Mouse (Mus musculus): ENCODE results near the gene Vmn2r115. TPM values are rescaled to one million over a fixed set of nuclear protein-coding genes. Genes with fewer than 3 reads are reported as not detected.
"Not testable (repeated sequence)": the region's sequence is repeated elsewhere in the genome, so short reads cannot be mapped to it uniquely, and the experiment has no call there.

Gene Vmn2r115
- not detected in 2 replicates for polyA plus RNA-seq (2015; fragmentation: Nextera tagmentation; extraction: Ambion mirVana)

GRCm38 (mm10) chr17:23343441-23343840 is at the start of gene Vmn2r115:
Vmn2r115 (plus strand) TSS chr17:23343741.
- H3K36me3 ChIP-seq; H3K4me3 ChIP-seq; H3K9me3 ChIP-seq; H3K9ac ChIP-seq; H3K4me1 ChIP-seq; ATAC-seq (ENCODE audit: insufficient number of reproducible peaks, insufficient read depth, low FRiP score, low TSS enrichment, low read depth); H3K27me3 ChIP-seq; H3K27ac ChIP-seq; H3K4me2 ChIP-seq: not testable (repeated sequence)
- 38% methylated on average over 2 of the region's 2 CpGs for WGBS

DNA sequence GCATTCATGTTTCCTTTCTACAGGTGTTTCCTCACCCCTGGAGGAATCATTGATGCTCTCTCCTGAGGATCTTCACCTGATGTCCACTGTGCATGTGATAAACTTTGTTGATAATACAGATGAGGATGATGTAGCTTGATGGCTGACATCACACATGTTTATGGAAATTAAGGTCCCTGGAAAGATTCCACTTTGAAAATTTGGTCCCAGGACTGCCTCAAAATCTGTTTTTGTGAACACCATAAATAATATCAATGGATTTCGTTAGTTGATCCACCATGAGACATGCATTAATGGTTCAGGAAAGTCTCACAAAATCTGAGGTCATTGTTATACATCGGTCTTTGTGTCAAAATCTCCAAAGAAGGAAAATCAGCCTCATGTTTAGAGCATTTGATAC is 31.1 kb upstream of the Vmn2r115 start, which contains the start of gene Vmn2r114:
Vmn2r114 (minus strand) TSS at position 101 of the 400 bp plus-strand sequence.
- not testable (repeated sequence) for H3K9me3 ChIP-seq; H3K36me3 ChIP-seq; H3K4me1 ChIP-seq; H3K9ac ChIP-seq; H3K4me2 ChIP-seq; H3K4me3 ChIP-seq; H3K27ac ChIP-seq; H3K27me3 ChIP-seq; ATAC-seq (ENCODE audit: insufficient number of reproducible peaks, insufficient read depth, low FRiP score, low TSS enrichment, low read depth)
- WGBS: 75% methylated on average over 2 of the region's 2 CpGs

GRCm38 (mm10) chr17:23330657-23331056 is 12.9 kb upstream of the Vmn2r115 start:
- WGBS: 71% methylated on average over 6 of the region's 6 CpGs
- Histone ChIP-seq H3K9me3 (peaks cover 5% of the 10 kb centered on the region; the same call in 1 of the 2 replicates), H3K36me3 (no peaks in the 10 kb centered on the region), H3K27me3 (no peaks in the 10 kb centered on the region), H3K4me1 (no peaks in the 10 kb centered on the region), H3K9ac (no peak overlapping the region), H3K4me3 (no peak overlapping the region), H3K27ac (no peak overlapping the region), H3K4me2 (no peak overlapping the region)
- no peak for ATAC-seq (ENCODE audit: insufficient number of reproducible peaks, insufficient read depth, low FRiP score, low TSS enrichment, low read depth)

DNA sequence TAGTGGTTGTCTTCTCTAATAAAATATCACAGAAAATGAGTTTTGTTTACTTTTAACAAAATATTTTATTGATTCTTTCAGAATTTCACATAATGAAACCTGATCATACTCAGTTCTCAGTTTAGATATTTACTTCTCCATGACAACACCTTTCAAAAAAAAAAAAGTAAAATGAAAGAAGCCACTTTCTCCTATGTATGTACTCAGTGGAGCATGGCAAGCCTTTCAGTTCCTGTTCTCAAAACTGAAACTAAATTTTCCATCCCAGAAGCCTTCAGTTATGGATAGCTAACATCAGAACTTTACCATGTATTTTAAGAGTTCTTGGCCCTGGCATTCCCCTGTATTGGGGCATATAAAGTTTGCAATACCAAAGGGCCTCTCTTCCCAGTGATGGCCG is 8.1 kb downstream of the Vmn2r115 start:
- WGBS: 68% methylated on average over 1 of the region's 1 CpGs
- Histone ChIP-seq H3K27me3 (no peaks in the 10 kb centered on the region), H3K4me3 (no peak overlapping the region), H3K9me3 (0 out of 2 replicates have a peak, but pooled peaks cover 3% of the 10 kb centered on the region), H3K4me1 (no peaks in the 10 kb centered on the region), H3K36me3 (no peaks in the 10 kb centered on the region), H3K4me2 (no peak overlapping the region), H3K9ac (no peak overlapping the region), H3K27ac (no peak overlapping the region)
- no peak for ATAC-seq (ENCODE audit: insufficient number of reproducible peaks, insufficient read depth, low FRiP score, low TSS enrichment, low read depth)

DNA sequence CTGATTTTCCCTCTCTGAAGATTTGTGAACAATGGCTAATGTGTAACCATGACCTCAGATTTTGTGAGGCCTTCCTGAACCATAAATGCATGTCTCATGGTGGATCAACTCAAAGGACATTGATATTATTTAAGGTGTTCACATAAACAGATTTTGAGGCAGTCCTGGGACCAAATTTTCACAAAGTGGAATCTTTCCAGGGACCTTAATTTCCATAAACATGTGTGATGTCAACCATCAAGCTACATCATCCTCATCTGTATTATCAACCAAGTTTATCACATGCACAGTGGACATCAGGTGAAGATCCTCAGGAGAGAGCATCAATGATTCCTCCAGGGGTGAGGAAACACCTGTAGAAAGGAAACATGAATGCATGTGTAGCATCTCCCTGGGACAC is 40.8 kb downstream of the Vmn2r115 start, which contains the start of gene Vmn2r116:
Vmn2r116 (plus strand) TSS at position 301 of the 400 bp plus-strand sequence.
- H3K27me3 ChIP-seq; ATAC-seq (ENCODE audit: insufficient number of reproducible peaks, insufficient read depth, low FRiP score, low TSS enrichment, low read depth); H3K4me3 ChIP-seq; H3K36me3 ChIP-seq; H3K27ac ChIP-seq; H3K4me2 ChIP-seq; H3K4me1 ChIP-seq; H3K9ac ChIP-seq; H3K9me3 ChIP-seq: not testable (repeated sequence)

Other genes starting within 250 kb of the Vmn2r115 start
- gene Zfp40, start 150.5 kb upstream of the Vmn2r115 start, polyA plus RNA-seq (2015; fragmentation: Nextera tagmentation; extraction: Ambion mirVana): 13.8 and 14.4 TPM in 2 replicates
- not detected in 2 replicates for gene Vmn2r114, start 31.2 kb upstream of the Vmn2r115 start, polyA plus RNA-seq (2015; fragmentation: Nextera tagmentation; extraction: Ambion mirVana)
- not detected in 2 replicates for gene Vmn2r116, start 40.9 kb downstream of the Vmn2r115 start, polyA plus RNA-seq (2015; fragmentation: Nextera tagmentation; extraction: Ambion mirVana)
- not detected in 2 replicates for gene Vmn2r117, start 136.0 kb downstream of the Vmn2r115 start, polyA plus RNA-seq (2015; fragmentation: Nextera tagmentation; extraction: Ambion mirVana)
- gene Zfp213, start 220.5 kb downstream of the Vmn2r115 start, polyA plus RNA-seq (2015; fragmentation: Nextera tagmentation; extraction: Ambion mirVana): 20.0 and 22.5 TPM in 2 replicates

Measured in embryonic facial prominence, embryonic 13.5 days (tissue).